ENCODE assay signal across 8 mouse cellular contexts in genomic region chr5:123747604-123748003, GRCm38 (mm10). TPM values are rescaled to one million over a fixed set of nuclear protein-coding genes. Genes with fewer than 3 reads are reported as not detected.
DNase-seq lines count a peak whose midpoint lies in the region; ATAC-seq and TF ChIP-seq lines count a peak whose summit lies in the region.

No protein-coding gene starts in this region.

- H3K27me3 ChIP-seq in heart, embryonic 11.5 days (ENCODE audit: control insufficient read depth, insufficient read depth, low read length) = no peaks in the 10 kb centered on the region
- no peaks in the 10 kb centered on the region for H3K27me3 ChIP-seq in ES-Bruce4 (ENCODE audit: control insufficient read depth, insufficient read depth, low read length, poor library complexity, severe bottlenecking)
- H3K27me3 ChIP-seq in forebrain, postnatal 0 days (ENCODE audit: insufficient read depth, low read length) = no peaks in the 10 kb centered on the region

- no peaks in the 10 kb centered on the region for H3K9me3 ChIP-seq in heart, embryonic 11.5 days (replicated peaks; ENCODE audit: control insufficient read depth, low read length)
- H3K9me3 ChIP-seq in ES-Bruce4 (replicated peaks; ENCODE audit: control insufficient read depth, insufficient read depth, low read length, poor library complexity, severe bottlenecking) = no peaks in the 10 kb centered on the region
- no peaks in the 10 kb centered on the region for H3K9me3 ChIP-seq in forebrain, postnatal 0 days (ENCODE audit: low read length)

- intact Hi-C loops in heart, postnatal 10 days (cut with DNase I) = loop anchor here (2.0 kb wide), 1 partner anchor 159 kb away; the partner anchor contains the start of gene Denr

- TF ChIP-seq CTCF in ES-Bruce4 (IDR thresholded peaks at IDR 0.05; ENCODE audit: low read depth, low read length) = no peak
- TF ChIP-seq CTCF in forebrain, postnatal 0 days (IDR thresholded peaks at IDR 0.05; ENCODE audit: low read depth) = no peak

- peak overlapping the region; percentile 93 for H3K4me2 ChIP-seq in heart, embryonic 11.5 days
- peak overlapping the region; percentile 70 for H3K4me2 ChIP-seq in forebrain, postnatal 0 days (ENCODE audit: low read depth)

- H3K9ac ChIP-seq in heart, embryonic 11.5 days (ENCODE audit: low read depth, low read length) = peak overlapping the region; percentile 29
- H3K9ac ChIP-seq in ES-Bruce4 (ENCODE audit: low read depth, poor library complexity, severe bottlenecking) = peak overlapping the region; percentile 93
- peak overlapping the region; percentile 91 for H3K9ac ChIP-seq in forebrain, postnatal 0 days

- ATAC-seq in heart, embryonic 11.5 days (replicated peaks; ENCODE audit: insufficient number of reproducible peaks, low FRiP score, low TSS enrichment) = no peak
- no peak for ATAC-seq in forebrain, postnatal 0 days

- DNase-seq in heart, postnatal 10 days = no peak
- DNase-seq in forebrain, postnatal 0 days = peak; percentile 14
- no peak for DNase-seq in urinary bladder, postnatal 10 days (ENCODE audit: low spot score)
- no peak for DNase-seq in ovary, postnatal 14 days (ENCODE audit: low spot score)
- DNase-seq in right cerebral cortex, adult 2 months (ENCODE audit: low spot score in 2 of 2) = no peak

- 34% methylated on average over 7 of the region's 7 CpGs for WGBS in heart, embryonic 11.5 days (ENCODE audit: insufficient replicate concordance)
- 9% methylated on average over 7 of the region's 7 CpGs for WGBS in forebrain, postnatal 0 days
- WGBS in macrophage (ENCODE audit: missing documents) = 30% methylated on average over 6 of the region's 7 CpGs

- TF ChIP-seq POLR2A in ES-Bruce4 (IDR thresholded peaks at IDR 0.05; ENCODE audit: insufficient read depth, low read length) = no peak

- peaks cover 10% of the 10 kb centered on the region; the same call in 1 of the 2 replicates for H3K4me1 ChIP-seq in heart, embryonic 11.5 days (ENCODE audit: control insufficient read depth, insufficient read depth, low read length)
- H3K4me1 ChIP-seq in ES-Bruce4 (ENCODE audit: control insufficient read depth, insufficient read depth, low read length) = peaks cover 3% of the 10 kb centered on the region
- H3K4me1 ChIP-seq in forebrain, postnatal 0 days (ENCODE audit: insufficient read depth) = peaks cover 13% of the 10 kb centered on the region

- H3K27ac ChIP-seq in heart, embryonic 11.5 days (ENCODE audit: low read depth, low read length) = no peak overlapping the region
- H3K27ac ChIP-seq in ES-Bruce4 (ENCODE audit: insufficient read depth, low read length) = no peak overlapping the region
- H3K27ac ChIP-seq in forebrain, postnatal 0 days (ENCODE audit: low read depth, low read length) = no peak overlapping the region
- H3K27ac ChIP-seq in macrophage = no peak overlapping the region

- TF ChIP-seq EP300 in ES-Bruce4 (IDR thresholded peaks at IDR 0.05; ENCODE audit: insufficient read depth, low read depth, low read length) = no peak

- H3K36me3 ChIP-seq in heart, embryonic 11.5 days (ENCODE audit: control insufficient read depth, insufficient read depth, low read length) = peaks cover 14% of the 10 kb centered on the region
- H3K36me3 ChIP-seq in ES-Bruce4 (ENCODE audit: control insufficient read depth, insufficient read depth, low read length, poor library complexity, severe bottlenecking) = peaks cover 40% of the 10 kb centered on the region
- H3K36me3 ChIP-seq in forebrain, postnatal 0 days (ENCODE audit: insufficient read depth) = peaks cover 17% of the 10 kb centered on the region
- peaks cover 35% of the 10 kb centered on the region for H3K36me3 ChIP-seq in macrophage (ENCODE audit: inconsistent target)

- H3K4me3 ChIP-seq in heart, embryonic 11.5 days (ENCODE audit: low read depth, low read length) = peak overlapping the region; percentile 64
- H3K4me3 ChIP-seq in ES-Bruce4 (ENCODE audit: low read depth, low read length) (peak overlapping the region; percentile 100), macrophage (ENCODE audit: inconsistent target) (peak overlapping the region; percentile 92)
- peak overlapping the region; percentile 94 for H3K4me3 ChIP-seq in forebrain, postnatal 0 days (ENCODE audit: low read depth, low read length)

- H3K79me2 ChIP-seq in macrophage (ENCODE audit: inconsistent target) = peaks cover 94% of the 10 kb centered on the region

RNA-seq across cellular contexts. Expression of gene Rsrc2, which starts 1.6 kb away (rescaled TPM):
- polyA plus RNA-seq in heart, embryonic 11.5 days (2014; fragmentation: Nextera tagmentation; extraction: Ambion mirVana) = 104 and 109 TPM in 2 replicates
- 10 to 100 TPM; 54.1 to 55.8 TPM for total RNA-seq in heart, postnatal 10 days (2021)
- 242 and 268 TPM in 2 replicates for polyA plus RNA-seq in ES-Bruce4 (2011; ENCODE audit: insufficient read depth, insufficient read length, low read depth, missing spikeins)
- 97.4 and 118 TPM in 2 replicates for total RNA-seq in forebrain, postnatal 0 days (2014; rRNA removed)
- polyA plus RNA-seq in forebrain, postnatal 0 days (2015; fragmentation: Nextera tagmentation; extraction: Ambion mirVana) = 122 and 126 TPM in 2 replicates
- total RNA-seq in macrophage (2018; cell fraction: chromatin; rRNA removed) = 100 to 1,000 TPM; 262 to 468 (median 374) TPM
- total RNA-seq in macrophage (2018; cell fraction: cytosol; rRNA removed) = 10 to 100 TPM; 40.6 to 67.4 (median 49.5) TPM
- 100 to 1,000 TPM; 130 to 257 (median 206) TPM for total RNA-seq in macrophage (2018; cell fraction: nucleus; rRNA removed)
- 62.5 to 150 TPM (median 74.9 TPM) in 3 replicates for polyA plus RNA-seq in macrophage (2018)

RNA-seq across cellular contexts. Expression of gene Kntc1, which starts 1.9 kb away (rescaled TPM):
- polyA plus RNA-seq in heart, embryonic 11.5 days (2014; fragmentation: Nextera tagmentation; extraction: Ambion mirVana) = 24.6 and 27.3 TPM in 2 replicates
- 10 to 100 TPM in 1 of 2 experiments, 1 to 10 TPM in 1; 6.9 to 10.3 TPM for total RNA-seq in heart, postnatal 10 days (2021)
- 96.7 and 109 TPM in 2 replicates for polyA plus RNA-seq in ES-Bruce4 (2011; ENCODE audit: insufficient read depth, insufficient read length, low read depth, missing spikeins)
- 2.9 and 12.1 TPM in 2 replicates for total RNA-seq in forebrain, postnatal 0 days (2014; rRNA removed)
- polyA plus RNA-seq in forebrain, postnatal 0 days (2015; fragmentation: Nextera tagmentation; extraction: Ambion mirVana) = 1.7 and 3.3 TPM in 2 replicates
- 10 to 100 TPM in 4 of 26 experiments, 1 to 10 TPM in 20, under 1 TPM in 2; 0.63 to 23.9 (median 6.3) TPM for total RNA-seq in macrophage (2018; cell fraction: chromatin; rRNA removed)
- total RNA-seq in macrophage (2018; cell fraction: cytosol; rRNA removed) = 1 to 10 TPM in 14 of 26 experiments, under 1 TPM in 12; 0.42 to 2.8 (median 1.0) TPM
- 10 to 100 TPM in 1 of 26 experiments, 1 to 10 TPM in 22, under 1 TPM in 3; 0.59 to 22.2 (median 2.1) TPM for total RNA-seq in macrophage (2018; cell fraction: nucleus; rRNA removed)
- polyA plus RNA-seq in macrophage (2018) = 0.50 to 8.5 TPM (median 1.5 TPM) in 3 replicates

RNA-seq across cellular contexts. Expression of gene Zcchc8, which starts 26.7 kb away (rescaled TPM):
- polyA plus RNA-seq in heart, embryonic 11.5 days (2014; fragmentation: Nextera tagmentation; extraction: Ambion mirVana) = 64.6 and 65.7 TPM in 2 replicates
- total RNA-seq in heart, postnatal 10 days (2021) = 10 to 100 TPM; 39.4 to 49.5 TPM
- polyA plus RNA-seq in ES-Bruce4 (2011; ENCODE audit: insufficient read depth, insufficient read length, low read depth, missing spikeins) (114 and 117 TPM in 2 replicates), macrophage (2018) (25.4 to 34.6 TPM (median 29.5 TPM) in 3 replicates)
- 25.8 and 32.1 TPM in 2 replicates for total RNA-seq in forebrain, postnatal 0 days (2014; rRNA removed)
- 39.8 and 54.1 TPM in 2 replicates for polyA plus RNA-seq in forebrain, postnatal 0 days (2015; fragmentation: Nextera tagmentation; extraction: Ambion mirVana)
- 100 to 1,000 TPM in 22 of 26 experiments, 10 to 100 TPM in 4; 75.4 to 223 (median 154) TPM for total RNA-seq in macrophage (2018; cell fraction: chromatin; rRNA removed)
- total RNA-seq in macrophage (2018; cell fraction: cytosol; rRNA removed) = 10 to 100 TPM; 11.2 to 32.0 (median 20.7) TPM
- 100 to 1,000 TPM in 7 of 26 experiments, 10 to 100 TPM in 19; 45.3 to 136 (median 77.2) TPM for total RNA-seq in macrophage (2018; cell fraction: nucleus; rRNA removed)

Comparison
In these comparisons a context has a peak if more than half of its experiments do, and no peak if none do; other contexts are left out.
1. H3K9ac ChIP-seq: peak in every context shown above with its lines; median percentile 93 in ES-Bruce4; 91 in forebrain, postnatal 0 days; 29 in heart, embryonic 11.5 days.